Mouse (Mus musculus) CD8-positive naive resting alpha-beta T cell, adult 2 months (primary cell): ENCODE data around the gene Orai2.
"Not testable (repeated sequence)": the region's sequence is repeated elsewhere in the genome, so short reads cannot be mapped to it uniquely, and the experiment has no call there.

ENCODE experiments used
- DNase-seq, 2 experiments: peaks; one replicate each; pipeline ENCODE4 v3.0.0; 2022; ENCODE audit warnings: low read depth in 2 of 2, low spot score in 2 of 2

Orai2 gene

DNA sequence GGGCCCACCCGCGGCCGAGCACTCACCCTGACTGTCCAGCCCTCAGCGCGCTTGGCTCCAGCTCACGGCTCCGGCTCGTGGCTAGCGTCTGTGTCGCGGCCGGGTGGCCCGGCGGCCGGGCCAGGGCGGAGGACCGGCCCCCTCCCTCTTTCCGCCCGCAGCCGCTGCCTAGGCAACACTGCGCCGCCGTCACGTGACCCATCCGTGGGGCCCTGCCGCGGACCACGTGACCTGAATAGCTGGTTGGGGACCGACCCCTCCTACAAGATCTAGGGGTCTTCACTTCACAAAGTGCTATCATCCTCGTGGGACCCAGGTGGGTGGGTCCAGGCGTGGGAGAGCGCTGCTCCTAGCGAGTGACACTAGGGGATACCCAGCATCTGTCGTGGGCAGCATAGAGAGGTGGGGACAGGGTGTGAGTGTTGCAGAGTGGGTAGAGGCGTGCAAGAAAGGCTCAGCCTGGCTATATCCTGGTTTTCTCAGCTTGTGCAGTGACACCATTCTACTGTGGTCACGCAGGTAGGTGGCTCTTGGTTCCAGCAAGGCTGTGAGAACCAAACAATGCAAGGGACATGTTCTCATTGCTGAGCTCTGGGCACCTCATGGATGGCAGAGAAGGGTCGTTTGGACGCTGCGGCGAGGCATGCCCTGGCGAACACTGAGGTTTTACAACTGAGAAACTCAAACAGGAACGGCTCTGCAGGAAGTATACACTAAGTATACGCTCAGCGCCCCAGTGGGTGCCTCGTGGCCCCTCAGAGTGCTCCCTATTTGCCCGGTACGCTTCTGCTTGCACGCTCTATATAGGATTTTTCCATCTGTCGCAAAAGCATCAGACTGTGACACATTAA lies at the start of gene Orai2:
Gene Orai2, minus strand, starts transcription at position 202 of the 851 bp plus-strand sequence.
- DNase-seq, result peak; percentile 65 to 80

DNA sequence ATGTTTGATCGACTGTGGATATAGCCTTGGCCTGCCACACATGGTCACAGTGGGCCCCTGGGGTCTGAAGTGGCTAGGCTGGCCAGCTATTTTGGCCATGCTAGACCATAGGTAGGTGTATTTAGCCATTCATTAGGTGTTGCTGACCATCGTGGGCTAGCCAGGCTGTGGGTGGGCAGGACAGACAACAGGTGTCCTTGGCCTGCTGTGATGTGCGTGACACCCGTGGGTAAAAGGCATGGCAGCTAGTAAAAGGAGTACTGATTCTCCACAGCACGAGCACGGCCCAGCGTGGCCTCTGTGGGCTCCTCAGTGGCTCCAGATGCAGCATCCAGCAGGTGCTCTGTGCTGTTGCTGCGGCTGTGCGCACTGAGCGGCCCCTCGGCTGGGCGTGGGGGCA lies 48.1 kb upstream of the Orai2 start:
- DNase-seq, result no peak

DNA sequence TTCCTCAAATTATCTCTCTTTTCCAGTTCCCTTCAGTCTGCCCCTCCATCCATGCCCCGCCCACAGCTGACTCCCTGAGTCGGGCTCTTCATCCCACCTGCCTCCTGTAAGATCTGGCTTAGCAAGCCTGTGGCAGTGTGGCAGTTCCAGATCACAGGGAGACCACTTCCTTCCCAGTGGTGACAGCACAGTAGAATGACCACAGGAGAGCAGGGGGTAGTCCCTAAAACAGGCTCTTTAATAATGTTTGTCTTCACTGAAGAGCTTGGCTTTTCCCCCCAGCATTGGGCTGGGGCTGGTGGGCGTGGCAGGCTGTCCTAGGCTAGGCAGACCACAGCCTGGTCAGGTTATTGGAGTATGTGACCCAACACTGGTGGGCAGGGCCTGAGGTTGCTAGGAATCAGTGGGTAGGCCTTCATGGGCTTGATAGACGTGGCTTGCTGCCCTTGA lies 47.4 kb upstream of the Orai2 start:
- DNase-seq, result no peak

DNA sequence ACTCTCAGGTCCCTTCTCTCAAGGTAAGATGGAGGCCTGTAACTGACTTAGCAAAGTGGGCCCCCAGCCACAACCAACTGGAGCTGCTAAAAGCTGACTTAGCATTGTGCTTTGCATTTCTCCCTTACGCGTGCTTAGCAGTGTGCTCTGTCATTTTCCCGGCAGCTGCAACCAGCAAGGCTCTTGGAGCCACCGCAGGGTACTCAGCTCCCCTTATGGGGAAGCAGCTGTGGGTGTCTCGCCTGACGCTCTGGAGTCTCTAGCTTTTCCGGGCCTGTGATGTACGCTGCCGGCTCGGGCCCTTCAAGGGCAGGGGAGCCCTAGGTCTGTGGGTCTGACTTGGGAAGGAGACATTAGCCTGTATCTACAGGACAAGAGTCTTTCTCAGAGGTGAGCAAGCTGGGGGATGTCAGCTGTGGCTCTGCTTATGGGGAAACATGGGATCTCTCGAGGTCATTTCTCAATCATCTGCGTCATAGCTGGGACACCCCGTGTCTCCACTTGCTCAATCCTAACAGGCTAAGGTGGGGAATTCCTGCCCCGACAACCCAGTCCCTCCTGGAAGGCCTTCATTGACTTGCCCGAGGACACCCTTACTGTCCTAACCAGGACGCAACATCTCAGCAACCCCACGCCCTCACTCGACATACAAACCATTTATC lies 46.6 kb upstream of the Orai2 start:
- DNase-seq, result no peak

DNA sequence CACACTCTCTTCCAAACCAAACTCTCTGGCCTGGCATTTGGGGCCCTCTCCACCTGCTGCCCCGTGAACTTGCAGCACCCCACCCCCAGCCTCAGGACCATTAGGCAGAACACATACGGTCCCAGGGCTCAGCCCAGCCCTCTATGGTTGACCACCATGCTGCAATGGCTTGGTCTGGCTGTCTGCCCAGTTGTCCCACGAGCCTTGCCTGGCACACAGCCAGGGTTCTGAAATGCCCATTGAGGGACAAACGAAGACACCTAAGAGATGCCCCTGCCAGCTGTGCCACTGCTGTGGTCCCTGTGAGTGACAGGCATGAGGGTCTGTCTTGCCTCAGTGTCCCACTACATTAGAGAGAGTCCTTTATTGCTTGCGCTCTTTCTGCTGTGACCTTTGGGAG lies 45.4 kb upstream of the Orai2 start:
- no peak for DNase-seq

DNA sequence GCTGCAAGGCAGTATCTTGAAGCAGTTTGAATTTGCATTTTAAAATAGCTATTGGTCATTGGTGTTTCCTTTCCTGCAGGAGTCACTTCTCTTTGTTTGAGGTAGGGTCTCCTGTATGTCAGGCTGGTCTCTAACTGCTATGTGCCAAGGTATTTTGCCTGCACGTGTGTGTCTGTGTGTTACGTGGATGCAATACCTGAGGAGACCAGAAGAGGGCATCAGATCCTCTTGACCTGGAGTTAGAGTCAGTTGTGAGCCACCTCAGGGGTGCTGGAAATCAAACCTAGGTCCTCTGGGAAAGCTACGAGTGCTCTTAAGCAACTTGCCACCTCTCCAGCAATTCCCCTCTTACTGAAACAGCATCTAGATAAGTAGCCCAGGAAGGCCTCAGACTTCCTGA lies 44.7 kb upstream of the Orai2 start:
- no peak for DNase-seq

DNA sequence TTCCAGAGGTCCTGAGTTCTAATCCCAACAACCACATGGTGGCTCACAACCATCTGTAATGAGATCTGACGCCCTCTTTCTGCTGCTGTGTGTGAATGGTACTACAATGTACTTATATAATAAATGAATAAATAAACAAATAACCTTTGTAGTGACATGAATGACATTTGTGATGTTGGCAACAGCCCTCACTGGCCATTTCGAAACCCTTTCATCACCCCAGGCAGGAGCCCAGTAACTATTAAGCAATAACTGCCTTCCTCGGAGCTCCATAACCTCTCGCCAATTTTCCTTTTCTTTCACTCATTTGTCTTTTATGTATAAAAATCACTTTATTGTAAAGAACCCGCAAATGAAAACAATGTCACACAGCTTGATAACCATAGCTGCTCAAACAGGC lies 43.2 kb upstream of the Orai2 start:
- DNase-seq, result no peak

DNA sequence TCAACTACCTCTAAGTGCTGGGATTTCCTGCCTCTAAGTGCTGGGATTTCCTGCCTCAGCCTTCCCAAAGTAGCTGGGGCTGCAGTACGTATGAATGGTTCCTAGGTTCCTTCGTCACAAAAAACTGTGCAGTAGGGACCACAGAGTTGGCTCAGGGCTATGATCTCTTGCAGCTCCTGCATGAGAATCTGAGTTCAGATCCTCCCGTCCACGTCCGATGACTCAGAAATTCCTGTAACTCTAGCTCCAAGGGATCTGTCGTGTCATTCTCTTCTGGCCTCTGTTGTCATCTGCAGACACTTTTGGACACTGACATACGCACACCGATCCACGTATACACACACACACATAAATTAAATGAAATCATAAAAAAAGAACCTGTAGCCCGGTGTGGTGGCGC lies 42.2 kb upstream of the Orai2 start:
- DNase-seq, result no peak

DNA sequence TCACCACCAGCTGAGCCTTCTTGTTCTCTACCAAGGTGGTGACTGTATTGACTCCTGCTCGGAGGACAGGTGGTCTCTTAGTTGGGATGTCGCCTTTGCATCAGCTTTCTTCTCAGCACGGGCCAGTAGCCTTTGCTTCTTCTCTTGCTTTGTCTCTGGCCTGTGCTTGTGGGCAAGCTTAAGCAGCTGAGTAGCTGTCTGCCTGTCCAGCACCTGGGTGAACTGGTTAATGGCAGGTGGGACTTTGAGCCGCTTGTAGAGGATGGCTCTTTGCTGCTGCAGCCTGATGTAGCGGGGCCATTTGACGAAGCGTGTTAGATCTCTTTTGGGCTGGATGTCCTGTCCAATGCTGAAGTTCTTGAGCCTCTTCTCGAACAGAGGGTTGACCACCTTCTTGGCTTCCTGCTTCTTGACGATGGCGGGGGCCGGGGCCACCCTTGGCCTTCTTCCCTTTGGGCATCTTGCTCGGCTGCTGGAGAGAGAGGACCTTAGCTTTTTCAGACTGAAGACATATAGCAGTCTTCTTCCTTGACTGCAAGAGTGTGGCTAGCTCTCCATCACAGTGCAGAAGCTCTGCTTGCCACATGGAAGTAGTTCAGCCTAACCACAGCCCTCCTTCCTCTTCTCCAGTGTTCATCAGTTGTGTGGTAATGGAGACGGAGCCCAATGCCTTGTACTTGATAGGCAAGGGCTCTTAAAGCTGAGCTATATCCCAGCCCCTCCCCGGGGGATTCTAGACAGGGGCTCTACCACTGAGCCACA lies 41.0 kb upstream of the Orai2 start:
- not testable (repeated sequence) for DNase-seq

DNA sequence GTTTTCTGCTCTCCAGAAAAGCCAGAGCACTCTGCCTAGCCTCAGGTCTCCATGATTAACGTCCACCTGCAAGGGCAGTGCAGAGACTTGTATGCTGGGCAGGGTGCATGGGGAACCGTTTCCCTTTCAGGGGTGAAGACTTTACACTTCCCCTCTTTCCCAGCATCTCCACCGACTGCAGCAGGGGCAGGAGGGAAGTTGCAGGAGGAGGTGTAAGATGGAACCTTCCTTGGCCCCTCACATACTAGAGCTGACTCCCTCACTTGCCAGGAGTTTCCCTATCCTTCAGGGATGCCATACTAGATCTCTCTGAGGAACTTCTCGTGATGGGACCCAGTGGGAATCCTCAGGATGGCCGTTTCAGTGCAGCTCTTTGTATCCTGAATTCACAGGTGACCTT lies 40.0 kb upstream of the Orai2 start:
- no peak for DNase-seq

DNA sequence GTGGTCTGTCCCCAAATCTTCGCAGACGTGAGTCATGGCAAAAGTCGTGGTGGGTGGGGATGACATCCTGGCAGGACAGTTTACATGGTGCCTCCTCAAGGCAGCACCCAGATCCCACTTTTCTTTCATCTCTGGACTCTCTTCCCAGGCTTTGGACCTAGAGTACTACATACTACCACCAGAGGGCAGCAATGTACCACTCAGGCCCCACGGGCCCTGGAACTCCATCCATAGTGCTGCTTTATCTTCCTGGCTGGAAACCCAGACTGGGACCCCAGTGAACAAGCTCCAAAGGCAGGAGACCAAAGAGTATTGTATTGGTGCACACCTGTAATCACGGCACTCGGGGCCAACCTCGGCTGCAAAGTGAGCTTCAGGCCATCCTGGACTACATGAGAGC lies 31.3 kb upstream of the Orai2 start:
- peak; percentile 18 to 36 for DNase-seq

DNA sequence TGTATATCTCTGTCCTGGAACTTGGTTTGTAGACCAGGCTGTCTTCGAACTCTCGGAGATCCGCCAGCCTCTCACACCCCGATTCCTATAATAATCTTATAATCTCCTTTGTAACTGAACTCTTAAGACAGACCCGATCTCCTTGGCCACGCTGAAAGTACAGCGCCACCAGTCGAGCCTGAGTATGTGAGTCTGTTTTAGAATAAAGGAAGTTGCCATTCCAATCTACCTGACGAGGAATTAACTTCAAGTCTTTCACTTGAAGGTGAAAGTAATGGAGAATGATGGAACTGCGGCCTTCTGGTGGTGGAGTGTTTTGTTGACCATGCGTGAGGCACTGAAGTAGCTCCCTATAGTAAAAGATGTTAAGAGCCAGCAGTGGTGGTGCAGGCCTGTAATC lies 29.0 kb upstream of the Orai2 start:
- DNase-seq, result no peak

DNA sequence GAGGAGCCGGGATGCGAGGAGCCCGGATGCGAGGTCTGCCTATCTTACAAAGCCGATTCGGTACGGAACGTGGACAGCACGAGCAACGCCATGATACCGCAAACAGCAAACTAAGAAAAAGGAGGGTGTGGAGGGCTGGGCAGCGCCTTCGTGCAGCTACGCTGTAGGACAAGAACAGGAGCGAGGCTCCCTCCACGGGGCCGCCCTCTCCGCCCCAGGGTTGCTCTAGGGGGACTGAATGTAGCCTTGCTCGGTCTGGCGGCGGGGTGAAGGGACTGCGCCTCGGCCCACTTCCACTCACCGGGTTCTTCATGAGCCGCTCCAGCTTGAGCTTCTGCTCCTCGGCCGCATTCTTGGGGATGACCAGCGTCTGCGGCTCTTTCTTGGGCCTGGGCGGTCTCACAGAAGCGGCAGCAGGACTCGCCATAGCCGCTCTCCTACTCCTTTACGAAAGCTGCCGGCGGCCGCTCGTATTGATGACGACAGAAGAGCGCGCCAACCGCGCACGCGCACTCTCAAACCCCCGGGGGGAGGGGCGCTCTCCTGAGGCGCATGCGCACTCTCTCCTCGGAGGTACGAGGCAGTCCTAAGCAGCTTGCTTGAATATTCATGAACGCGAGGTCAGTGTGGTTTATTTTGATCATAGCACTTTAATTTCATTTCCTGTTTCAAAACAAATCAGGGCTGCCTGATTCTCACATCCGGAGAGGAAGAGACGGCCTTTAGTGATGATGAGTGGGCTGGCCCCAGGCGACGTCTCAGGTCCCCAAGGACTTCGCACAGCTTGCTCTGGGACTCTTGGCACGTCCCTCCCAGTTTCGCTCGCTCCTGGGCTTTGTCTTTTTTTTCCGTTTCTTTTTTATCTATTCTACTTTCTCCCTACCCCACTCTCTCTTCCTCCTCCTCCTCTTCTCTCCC lies 28.2 kb upstream of the Orai2 start, which contains the start of gene Prkrip1:
Gene Prkrip1, minus strand, starts transcription at position 490 of the 918 bp plus-strand sequence.
- peak; percentile 93 to 94 for DNase-seq

DNA sequence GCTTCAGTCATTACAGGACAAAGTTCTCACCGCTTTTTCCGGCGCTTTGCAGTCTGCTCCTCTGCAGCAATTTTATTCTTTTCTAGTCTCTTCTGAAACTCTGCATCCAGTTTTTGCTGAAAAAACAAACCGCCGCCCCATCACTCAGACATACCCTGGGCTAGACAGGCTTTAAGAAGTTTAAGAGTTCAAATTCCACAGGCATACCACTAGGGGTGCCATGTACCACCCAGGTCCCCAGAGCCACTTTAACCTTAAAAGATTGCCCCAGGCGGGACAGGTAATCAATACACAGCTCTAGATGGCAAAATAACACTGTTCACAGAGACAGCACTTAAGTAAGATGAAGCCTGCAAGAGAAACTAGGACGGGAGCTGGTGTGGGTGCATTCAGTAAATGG lies 21.4 kb upstream of the Orai2 start:
- DNase-seq, result no peak

DNA sequence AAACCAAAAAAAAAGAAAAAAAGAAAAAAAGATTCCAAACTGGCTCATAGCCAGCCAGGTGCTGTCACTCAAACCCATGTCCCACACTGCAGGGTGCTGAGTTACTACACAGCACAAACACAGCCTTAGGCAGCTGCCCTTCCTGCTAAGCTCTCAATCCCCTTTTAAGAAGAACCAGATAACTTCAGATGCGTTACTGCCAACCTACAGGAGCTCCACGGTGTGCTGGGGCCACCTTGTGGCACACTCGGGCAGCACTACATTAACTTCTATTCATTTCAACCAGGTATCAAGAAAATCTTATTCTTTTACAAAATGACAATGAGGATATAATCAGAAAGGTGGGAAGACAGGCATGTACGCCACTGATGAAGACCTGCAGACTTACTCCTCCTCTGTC lies 16.2 kb upstream of the Orai2 start:
- DNase-seq, result peak; percentile 70 to 75

DNA sequence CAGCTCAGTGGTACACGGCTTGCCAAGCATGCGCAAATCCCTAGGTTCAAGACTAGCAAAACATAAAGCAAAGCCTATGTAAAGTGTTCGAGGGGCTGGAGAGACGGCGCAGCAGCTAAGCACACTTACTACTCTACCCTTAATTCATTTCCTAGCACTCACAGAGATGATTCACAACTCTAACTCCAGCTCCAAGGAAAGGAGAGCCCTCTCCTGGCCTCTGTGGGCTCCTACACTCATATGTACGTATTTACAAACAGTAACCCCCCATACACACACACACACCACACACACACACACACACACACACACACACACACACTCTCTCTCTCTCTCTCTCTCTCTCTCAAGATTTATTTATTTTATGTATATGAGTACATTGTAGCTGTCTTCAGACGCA lies 13.3 kb upstream of the Orai2 start:
- DNase-seq, result no peak

DNA sequence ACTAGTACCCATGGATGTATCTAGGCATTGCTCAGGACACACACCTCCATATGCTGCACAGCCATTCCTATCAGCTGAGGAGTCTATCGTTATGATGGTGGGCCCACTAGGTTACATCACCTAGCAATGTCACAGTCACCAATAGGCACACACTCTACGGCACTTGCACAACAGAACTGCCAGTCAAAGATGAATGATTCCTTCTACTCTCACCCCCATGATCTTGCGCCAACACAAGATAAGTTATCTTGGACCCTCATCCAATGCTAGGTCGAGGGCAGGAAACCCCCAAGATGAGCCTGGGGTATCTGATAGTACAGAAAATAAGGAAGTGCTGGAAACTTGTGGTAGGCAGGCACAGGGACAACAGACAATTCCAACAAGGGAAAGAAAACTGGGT lies 12.3 kb upstream of the Orai2 start:
- no peak for DNase-seq

DNA sequence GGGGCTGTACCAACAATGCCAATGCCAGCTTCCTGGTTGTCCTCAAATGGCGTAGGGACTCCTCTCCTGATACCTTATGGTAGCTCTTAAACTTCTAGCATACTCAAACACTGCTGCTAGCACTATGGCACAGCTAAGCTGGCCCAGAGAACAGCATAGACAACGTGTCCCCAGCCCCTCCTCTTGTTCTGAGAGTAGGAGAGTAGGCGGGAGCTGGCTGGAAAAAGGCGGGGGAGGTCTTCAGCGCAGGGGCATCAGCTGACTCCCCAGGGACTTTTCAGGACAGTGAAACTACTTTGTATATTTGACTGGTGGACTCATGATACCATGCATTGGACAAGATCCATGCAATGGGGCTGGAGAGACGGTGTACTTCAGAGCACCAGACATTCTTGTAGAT lies 11.5 kb upstream of the Orai2 start:
- DNase-seq, result no peak

DNA sequence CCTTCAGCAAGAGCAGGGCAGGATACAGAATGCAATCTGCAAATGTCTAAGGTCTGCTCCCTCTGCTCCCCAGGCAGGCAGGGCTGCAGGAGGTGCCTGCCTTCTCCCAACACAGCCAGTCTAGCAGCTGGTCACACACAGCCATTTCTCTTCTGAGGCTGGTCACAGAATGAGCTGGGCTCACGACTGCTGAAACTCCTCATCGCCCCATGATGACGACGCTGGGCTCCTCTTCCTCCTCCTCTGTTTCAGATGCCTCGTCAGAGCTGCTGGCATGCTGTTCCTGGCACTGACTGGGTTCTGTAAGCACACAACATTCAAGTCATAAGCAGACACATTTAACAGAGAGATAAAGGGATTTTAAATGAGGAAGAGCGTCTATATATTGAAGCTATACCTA lies 10.7 kb upstream of the Orai2 start:
- DNase-seq, result no peak

DNA sequence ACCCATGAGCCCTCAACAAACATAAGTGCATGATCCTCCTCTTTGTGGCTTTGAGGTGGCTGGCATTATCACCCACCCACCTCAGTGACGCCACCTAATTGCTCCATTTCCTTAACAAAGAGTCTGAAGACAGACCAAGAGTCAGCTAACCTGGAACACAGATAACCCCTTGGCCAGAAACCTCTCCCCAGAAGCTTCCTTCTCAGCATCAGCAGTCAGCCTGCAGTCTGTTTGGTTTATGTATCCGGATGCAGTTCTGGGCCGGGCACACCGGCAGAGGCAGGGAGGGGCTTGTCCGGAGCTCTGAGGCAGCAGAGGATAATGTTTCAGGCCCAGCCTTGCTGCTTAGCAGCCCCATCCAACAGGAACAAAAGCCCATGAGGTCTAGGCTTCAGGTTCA lies 9.1 kb upstream of the Orai2 start:
- DNase-seq, result peak; percentile 28 to 44
